Mouse (Mus musculus) E14TG2a.4 (cell line): ENCODE measurements around the gene Nosip.
"Not testable (repeated sequence)": the region's sequence is repeated elsewhere in the genome, so short reads cannot be mapped to it uniquely, and the experiment has no call there.

ENCODE experiments used
- H3K27me3 ChIP-seq: 2 replicates; pipeline ENCODE4 v1.6.1; 2014; ENCODE audit warnings: low read length, control low read depth; ENCODE audit not compliant: insufficient read depth
- H3K36me3 ChIP-seq: 2 replicates; pipeline ENCODE4 v1.6.1; 2014; ENCODE audit warnings: low read length, control low read depth; ENCODE audit not compliant: insufficient read depth
- H3K4me1 ChIP-seq: replicated peaks from 2 replicates; pipeline ENCODE4 v1.6.1; 2014; ENCODE audit warnings: low read depth, low read length, control low read depth
- H3K4me3 ChIP-seq: replicated peaks from 2 replicates; pipeline ENCODE4 v1.5.1; 2014; ENCODE audit warnings: mild to moderate bottlenecking, low read length
- H3K9me3 ChIP-seq: 2 replicates; pipeline ENCODE4 v1.6.1; 2014; ENCODE audit warnings: low read length, control low read depth
- CTCF ChIP-seq: conservative IDR thresholded peaks from 2 replicates; pipeline ENCODE4 v1.5.1; 2014; ENCODE audit warnings: low read length
- NANOG ChIP-seq: IDR thresholded peaks from 2 replicates; pipeline ENCODE4 v1.6.1; 2014; ENCODE audit warnings: borderline replicate concordance, low read length, mixed read lengths
- POU5F1 ChIP-seq: IDR thresholded peaks from 2 replicates; pipeline ENCODE4 v1.6.1; 2014; ENCODE audit warnings: low read length, borderline replicate concordance

Nosip gene

DNA sequence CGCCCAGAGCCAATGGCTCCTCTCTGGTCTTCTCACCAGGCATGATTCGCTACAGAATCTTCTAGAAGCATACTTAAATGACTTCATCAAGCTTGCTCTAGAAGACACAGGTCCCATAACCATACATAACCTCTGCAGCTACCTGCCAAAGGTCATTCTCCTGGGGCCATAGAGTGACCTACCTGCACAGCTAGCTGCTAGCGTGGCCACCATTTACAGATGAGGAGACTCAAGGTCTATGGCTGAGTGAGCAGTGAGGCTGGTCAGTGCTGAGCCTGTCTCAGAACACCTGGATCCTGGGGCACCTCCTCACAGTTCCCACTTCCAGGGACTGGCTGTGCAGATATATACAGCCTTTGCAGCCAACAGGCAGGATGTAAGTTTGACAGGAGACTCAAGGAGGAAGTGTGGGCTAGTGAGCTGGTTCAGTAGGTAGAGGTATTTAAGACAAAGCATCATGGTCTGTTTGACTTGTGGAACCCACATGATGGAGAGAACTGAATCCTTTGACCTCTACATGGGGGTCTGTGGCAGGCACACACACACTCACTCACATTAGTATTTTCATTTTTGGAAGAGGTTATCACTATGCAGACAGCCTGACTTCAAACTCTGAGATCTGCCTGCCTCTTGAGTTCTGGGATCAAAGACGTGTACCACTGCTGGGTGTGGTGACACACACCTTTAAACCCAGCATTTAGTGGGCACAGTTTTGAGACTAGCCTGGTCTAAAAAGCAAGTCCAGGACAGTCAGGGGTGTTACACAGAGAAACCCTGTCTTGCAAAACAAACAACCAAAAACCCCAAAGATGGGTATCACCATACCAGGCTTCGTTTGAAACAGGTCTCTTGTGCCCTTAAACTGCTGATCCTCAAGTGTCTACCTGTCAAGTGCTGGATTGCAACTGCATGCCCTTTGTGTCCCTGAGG, 57.8 kb downstream of the Nosip start:
- TF ChIP-seq CTCF (no peak), POU5F1 (no peak), NANOG (no peak)
- Histone ChIP-seq H3K4me1 (peaks cover 65% of the 10 kb centered on the region), H3K36me3 (peaks cover 62% of the 10 kb centered on the region)

DNA sequence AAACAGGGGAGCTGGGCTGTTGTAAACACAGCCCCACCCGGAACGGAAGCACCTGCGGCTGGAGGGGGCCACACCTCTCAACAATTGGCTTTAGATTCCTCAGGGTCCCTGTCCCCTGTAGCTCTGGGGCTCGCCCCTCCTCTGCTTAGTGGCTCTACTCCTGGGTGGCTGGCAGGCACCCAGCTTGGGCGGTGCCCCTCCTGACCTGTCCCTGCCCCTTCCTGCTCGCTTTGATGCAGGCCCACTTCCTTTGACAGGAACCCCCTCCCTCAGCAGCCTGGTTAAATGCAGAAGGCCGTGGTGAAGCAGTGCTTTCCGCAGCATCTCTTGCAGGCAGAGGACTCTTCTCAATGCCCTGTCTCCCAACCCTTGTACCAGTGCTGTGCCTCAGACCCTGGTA, 59.2 kb downstream of the Nosip start:
- TF ChIP-seq NANOG: no peak
- no peak for TF ChIP-seq CTCF
- no peak for TF ChIP-seq POU5F1
- peak overlapping the region; percentile 98 for H3K4me3 ChIP-seq
- H3K9me3 ChIP-seq: no peaks in the 10 kb centered on the region
- peaks cover 73% of the 10 kb centered on the region for H3K36me3 ChIP-seq
- H3K27me3 ChIP-seq: no peaks in the 10 kb centered on the region
- H3K4me1 ChIP-seq: peaks cover 56% of the 10 kb centered on the region

More for the DNA sequence above, 57.8 kb downstream of the Nosip start:
- Histone ChIP-seq H3K27me3 (no peaks in the 10 kb centered on the region), H3K9me3 (no peaks in the 10 kb centered on the region), H3K4me3 (no peak overlapping the region; the same call in 1 of the 2 replicates)

DNA sequence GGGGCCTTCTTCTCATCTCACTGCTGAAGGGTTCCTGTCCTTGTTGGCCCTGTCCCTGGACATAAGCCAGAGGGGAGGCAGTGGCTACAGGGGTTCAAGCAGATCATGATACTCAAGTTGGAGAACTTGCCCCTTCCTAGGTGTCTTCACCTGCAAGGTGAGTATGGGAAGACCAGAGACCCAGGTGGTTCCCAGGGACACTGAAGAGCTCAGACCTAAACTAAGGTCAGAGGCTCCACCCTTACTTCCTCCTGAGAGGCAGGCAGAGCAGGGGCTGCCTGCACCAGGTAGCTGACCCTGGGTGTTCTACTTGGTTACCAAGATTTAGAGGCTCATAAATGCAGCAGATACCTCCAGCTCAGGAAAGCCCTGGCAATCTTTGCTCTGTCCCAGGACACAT, 59.7 kb downstream of the Nosip start:
- peak overlapping the region; percentile 98 for H3K4me3 ChIP-seq
- peaks cover 56% of the 10 kb centered on the region for H3K4me1 ChIP-seq
- no peaks in the 10 kb centered on the region for H3K27me3 ChIP-seq
- TF ChIP-seq CTCF (no peak), NANOG (no peak), POU5F1 (no peak)
- no peaks in the 10 kb centered on the region for H3K9me3 ChIP-seq
- peaks cover 78% of the 10 kb centered on the region for H3K36me3 ChIP-seq

DNA sequence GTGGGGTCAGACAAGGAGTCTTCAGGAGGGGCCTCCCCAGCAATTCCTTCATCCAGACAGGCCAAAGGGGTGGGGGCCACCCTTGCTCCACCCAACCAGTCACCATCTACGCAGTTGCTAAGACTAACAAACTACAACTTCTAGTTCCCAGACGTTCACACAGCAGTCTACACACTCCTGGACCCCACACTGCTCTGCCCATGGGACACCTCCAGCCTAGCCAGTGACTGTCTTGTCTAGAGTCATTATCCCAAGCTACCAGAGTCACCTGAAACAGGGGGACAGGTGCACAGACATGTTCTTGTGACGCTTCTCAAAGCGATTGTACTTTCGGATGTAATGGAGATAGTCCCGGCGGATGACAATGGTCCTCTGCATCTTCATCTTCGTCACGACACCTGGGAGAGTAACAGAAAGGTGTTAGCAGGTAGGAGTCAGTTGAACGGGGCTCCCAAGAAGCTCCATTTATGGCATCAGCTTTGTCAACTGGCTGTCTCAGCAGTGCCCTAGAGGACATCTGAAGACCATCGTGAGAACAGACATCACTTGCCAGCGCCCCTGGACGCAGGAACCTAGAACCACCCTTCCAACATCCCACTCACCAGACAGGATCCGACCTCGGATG, 60.4 kb downstream of the Nosip start:
- Histone ChIP-seq H3K9me3 (no peaks in the 10 kb centered on the region), H3K36me3 (peaks cover 80% of the 10 kb centered on the region), H3K4me1 (peaks cover 50% of the 10 kb centered on the region), H3K27me3 (no peaks in the 10 kb centered on the region), H3K4me3 (peak overlapping the region; percentile 98)
- no peak for TF ChIP-seq NANOG
- no peak for TF ChIP-seq POU5F1
- TF ChIP-seq CTCF: no peak

DNA sequence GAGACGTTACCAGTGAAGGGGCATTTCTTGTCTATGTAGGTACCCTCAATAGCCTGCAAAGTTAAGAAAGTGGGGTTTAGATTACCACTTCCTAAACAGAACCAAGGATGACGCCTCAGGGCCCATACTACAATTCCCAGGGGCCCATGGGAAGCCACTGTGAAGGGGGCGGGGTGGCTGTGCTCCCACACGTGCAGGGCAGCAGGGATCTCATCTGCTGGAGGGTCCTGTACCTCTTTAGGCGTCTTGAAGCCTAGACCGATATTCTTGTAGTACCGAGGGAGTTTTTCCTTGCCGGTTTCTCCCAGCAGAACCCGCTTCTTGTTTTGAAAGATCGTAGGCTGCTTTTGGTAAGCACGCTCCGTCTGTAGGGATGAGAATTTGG, 60.9 kb downstream of the Nosip start:
- Histone ChIP-seq H3K4me3 (peak overlapping the region; percentile 98), H3K4me1 (peaks cover 45% of the 10 kb centered on the region), H3K27me3 (no peaks in the 10 kb centered on the region), H3K9me3 (no peaks in the 10 kb centered on the region), H3K36me3 (peaks cover 80% of the 10 kb centered on the region)
- no peak for TF ChIP-seq NANOG
- no peak for TF ChIP-seq CTCF
- TF ChIP-seq POU5F1: no peak

DNA sequence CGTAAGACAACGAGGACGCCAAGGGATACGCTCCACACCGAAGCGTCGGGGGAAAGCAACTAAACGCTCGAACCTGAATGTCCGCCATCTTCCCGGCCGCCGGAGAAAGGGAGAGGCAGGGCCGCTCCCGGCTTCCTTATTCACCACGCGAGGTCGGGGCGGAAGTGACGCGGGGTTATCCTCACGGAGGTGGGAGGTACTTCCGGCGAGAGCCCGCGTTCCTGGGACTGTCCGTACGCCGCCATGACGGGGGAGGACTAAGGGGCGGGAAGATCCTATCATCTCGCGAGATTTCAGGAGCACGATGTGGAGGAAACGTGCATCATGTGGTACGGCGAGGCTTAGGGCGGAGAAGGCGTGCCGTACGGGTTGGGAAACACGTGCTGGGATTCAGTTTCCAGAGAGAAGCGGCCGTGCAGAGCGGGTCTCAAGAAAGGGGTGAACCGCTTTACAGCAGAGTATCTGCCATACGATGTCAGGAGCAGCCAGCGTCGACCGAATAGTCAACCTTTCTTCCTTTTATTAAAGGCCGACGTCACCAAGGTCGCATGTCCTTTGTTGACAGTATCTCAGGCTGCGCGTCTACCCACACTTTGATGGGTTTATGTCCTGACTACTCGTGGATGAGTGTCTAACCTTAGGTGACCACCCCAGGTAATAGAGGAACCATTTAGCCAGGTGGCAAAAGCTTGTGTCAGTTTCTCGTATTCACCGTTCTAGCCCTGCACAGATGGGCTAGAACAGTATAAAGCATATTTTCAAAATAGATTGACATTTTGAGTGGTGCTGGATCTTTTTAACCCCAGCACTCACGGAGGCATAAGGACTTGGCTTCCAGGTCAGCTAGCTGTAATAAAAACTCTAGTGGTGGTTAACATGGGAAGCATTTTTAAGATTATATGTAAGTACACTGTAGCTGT, 62.3 kb downstream of the Nosip start, which contains the start of gene Rps11:
TSS of gene Rps11 (minus strand) at position 216 of the 920 bp plus-strand sequence.
- no peak for TF ChIP-seq NANOG
- no peak for TF ChIP-seq POU5F1
- no peak for TF ChIP-seq CTCF
- no peaks in the 10 kb centered on the region for H3K9me3 ChIP-seq
- peaks cover 32% of the 10 kb centered on the region for H3K4me1 ChIP-seq
- H3K27me3 ChIP-seq: no peaks in the 10 kb centered on the region
- H3K36me3 ChIP-seq: peaks cover 71% of the 10 kb centered on the region
- peak within 1 kb of the TSS; percentile 98 for H3K4me3 ChIP-seq

DNA sequence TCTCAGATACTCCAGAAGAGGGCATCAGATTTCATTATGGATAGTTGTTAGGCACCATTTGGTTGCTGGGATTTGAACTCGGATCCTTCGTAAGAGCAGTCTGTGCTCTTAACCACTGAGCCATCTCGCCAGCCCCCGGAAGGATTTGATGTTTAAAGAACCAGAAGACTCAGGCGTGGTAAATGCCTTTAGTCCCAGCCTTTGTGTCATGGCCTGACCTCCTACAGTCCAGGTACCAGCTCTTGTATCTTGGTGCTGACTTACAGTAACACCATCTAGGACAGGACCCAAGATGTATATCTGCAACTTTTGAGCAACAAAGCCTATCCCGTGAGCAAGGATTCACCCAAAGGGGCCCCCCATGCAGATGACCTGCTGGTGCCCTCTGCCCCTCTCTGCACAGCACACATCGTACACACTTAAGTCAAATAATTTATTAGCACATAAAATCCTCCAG, 62.9 kb downstream of the Nosip start:
- Histone ChIP-seq H3K36me3 (peaks cover 64% of the 10 kb centered on the region), H3K27me3 (no peaks in the 10 kb centered on the region), H3K9me3 (no peaks in the 10 kb centered on the region), H3K4me3 (peak overlapping the region; percentile 92), H3K4me1 (peaks cover 32% of the 10 kb centered on the region)
- TF ChIP-seq POU5F1 (no peak), CTCF (no peak), NANOG (no peak)

DNA sequence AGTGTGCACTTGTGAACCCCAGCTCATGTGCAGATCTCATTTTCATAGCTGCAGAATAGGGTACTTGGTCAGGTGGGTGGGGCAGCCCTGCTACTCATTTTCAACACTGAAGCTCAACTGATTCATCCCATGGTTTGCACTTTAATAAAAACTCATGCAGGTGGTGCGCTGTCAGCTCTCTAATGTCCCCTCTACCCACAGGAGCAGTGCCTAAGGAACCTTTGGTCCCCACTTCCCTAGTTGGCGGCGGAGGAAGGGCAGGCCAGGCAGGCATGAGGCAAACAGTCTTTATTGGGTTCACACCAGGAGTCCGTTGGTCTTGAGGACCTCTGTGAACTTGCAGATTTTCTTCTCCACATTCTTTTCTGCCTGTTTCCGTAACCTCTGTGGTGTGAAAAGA, 63.4 kb downstream of the Nosip start:
- Histone ChIP-seq H3K4me3 (peak overlapping the region; percentile 92), H3K4me1 (peaks cover 32% of the 10 kb centered on the region), H3K36me3 (peaks cover 60% of the 10 kb centered on the region)
- H3K9me3 ChIP-seq, H3K27me3 ChIP-seq: not testable (repeated sequence)
